Mouse (Mus musculus) neural tube, embryonic 14.5 days (tissue): ENCODE data around the gene Fuca1. TPM values are rescaled to one million over a fixed set of nuclear protein-coding genes. Genes with fewer than 3 reads are reported as not detected.

ENCODE experiments used
- ATAC-seq: fragments of 200-750 bp; cut with Nextera tagmentation; 2 replicates; pipeline ENCODE4 v1.8.0; 2017; ENCODE audit warnings: low read depth, mild to moderate bottlenecking, moderate TSS enrichment, moderate library complexity
- H3K27ac ChIP-seq: fragments of 300-500 bp; sonication (generic); 2 replicates; pipeline ENCODE4 v1.5.1; 2014; ENCODE audit warnings: low read depth, mild to moderate bottlenecking, control low read depth, low read length, moderate library complexity, mixed read lengths
- H3K27me3 ChIP-seq: fragments of 300-500 bp; sonication (generic); 2 replicates; pipeline ENCODE4 v1.6.1; 2014; ENCODE audit warnings: low read length; ENCODE audit not compliant: control insufficient read depth, insufficient read depth
- H3K36me3 ChIP-seq: fragments of 300-500 bp; sonication (generic); 2 replicates; pipeline ENCODE4 v1.6.1; 2014; ENCODE audit warnings: low read length, mixed read lengths; ENCODE audit not compliant: control insufficient read depth, insufficient read depth
- H3K4me1 ChIP-seq: fragments of 300-500 bp; sonication (generic); 2 replicates; pipeline ENCODE4 v1.6.1; 2014; ENCODE audit warnings: low read length; ENCODE audit not compliant: control insufficient read depth, insufficient read depth
- H3K4me2 ChIP-seq: fragments of 300-500 bp; sonication (generic); 2 replicates; pipeline ENCODE4 v1.6.1; 2014; ENCODE audit warnings: mild to moderate bottlenecking, low read depth, low read length, control low read depth
- H3K4me3 ChIP-seq: fragments of 300-500 bp; sonication (generic); 2 replicates; pipeline ENCODE4 v1.5.1; 2014; ENCODE audit warnings: low read depth, low read length, control low read depth, mixed read lengths
- H3K9ac ChIP-seq: fragments of 300-500 bp; sonication (generic); replicated peaks from 2 replicates; pipeline ENCODE4 v1.6.1; 2014; ENCODE audit warnings: low read depth, mild to moderate bottlenecking, control low read depth, low read length, mixed read lengths
- H3K9me3 ChIP-seq: fragments of 300-500 bp; sonication (generic); 2 replicates; pipeline ENCODE4 v1.6.1; 2016; ENCODE audit warnings: low read length; ENCODE audit not compliant: control insufficient read depth
- WGBS: fragments of 180-500 bp; shearing (Covaris S2); extraction: QIAGEN DNeasy Blood & Tissue Kit; methylation state at CpG from one replicate; pipeline ENCODE4 v1.1.7; 2014; 5-methylcytosine and 5-hydroxymethylcytosine counted together
- polyA plus RNA-seq: library from polyadenylated mRNA; unstranded; fragments of >200 nt; fragmentation: Nextera tagmentation; extraction: Ambion mirVana; gene quantifications from 2 replicates; pipeline ENCODE4 v1.2.1, GENCODE M21; 2014

Fuca1 gene
- polyA plus RNA-seq, 1 experiment from 2014 or later, result 70.6 TPM

- no peak overlapping the region for H3K9ac ChIP-seq
- ATAC-seq, result no peak
- H3K4me2 ChIP-seq, result no peak overlapping the region
- no peaks in the 10 kb centered on the region for H3K9me3 ChIP-seq
- H3K4me3 ChIP-seq, result no peak overlapping the region
- peaks cover 2% of the 10 kb centered on the region for H3K4me1 ChIP-seq
- H3K36me3 ChIP-seq, result peaks cover 2% of the 10 kb centered on the region
- 96% methylated on average over 3 of the region's 3 CpGs for WGBS
- H3K27ac ChIP-seq, result no peak overlapping the region
- H3K27me3 ChIP-seq, result no peaks in the 10 kb centered on the region
Observed at GRCm38 (mm10) chr4:135926861-135927260, 6.3 kb downstream of the Fuca1 start.

GRCm38 (mm10) chr4:135928376-135928775, 7.8 kb downstream of the Fuca1 start:
- H3K4me2 ChIP-seq, result no peak overlapping the region
- no peak overlapping the region for H3K9ac ChIP-seq
- no peak for ATAC-seq
- H3K27ac ChIP-seq, result no peak overlapping the region
- H3K27me3 ChIP-seq, result no peaks in the 10 kb centered on the region
- no peaks in the 10 kb centered on the region for H3K9me3 ChIP-seq
- no peaks in the 10 kb centered on the region for H3K4me1 ChIP-seq
- no peak overlapping the region for H3K4me3 ChIP-seq
- H3K36me3 ChIP-seq, result peaks cover 2% of the 10 kb centered on the region
- 83% methylated on average over 9 of the region's 9 CpGs for WGBS

- ATAC-seq, result no peak
- Histone ChIP-seq H3K9ac (no peak overlapping the region), H3K9me3 (no peaks in the 10 kb centered on the region), H3K27me3 (no peaks in the 10 kb centered on the region), H3K4me3 (no peak overlapping the region), H3K4me1 (no peaks in the 10 kb centered on the region), H3K4me2 (no peak overlapping the region), H3K36me3 (peaks cover 7% of the 10 kb centered on the region), H3K27ac (no peak overlapping the region)
- WGBS, result 90% methylated on average over 5 of the region's 5 CpGs
Observed at GRCm38 (mm10) chr4:135929405-135929804, 8.9 kb downstream of the Fuca1 start.

GRCm38 (mm10) chr4:135929828-135930227, 9.3 kb downstream of the Fuca1 start:
- Histone ChIP-seq H3K4me3 (no peak overlapping the region), H3K36me3 (peaks cover 7% of the 10 kb centered on the region), H3K9me3 (no peaks in the 10 kb centered on the region), H3K27ac (no peak overlapping the region), H3K9ac (no peak overlapping the region), H3K4me2 (no peak overlapping the region), H3K27me3 (no peaks in the 10 kb centered on the region), H3K4me1 (no peaks in the 10 kb centered on the region)
- 96% methylated on average over 9 of the region's 9 CpGs for WGBS
- no peak for ATAC-seq

- Histone ChIP-seq H3K4me1 (no peaks in the 10 kb centered on the region), H3K27me3 (no peaks in the 10 kb centered on the region), H3K27ac (no peak overlapping the region), H3K9me3 (no peaks in the 10 kb centered on the region), H3K4me3 (no peak overlapping the region), H3K36me3 (peaks cover 7% of the 10 kb centered on the region), H3K4me2 (no peak overlapping the region), H3K9ac (no peak overlapping the region)
- ATAC-seq, result no peak
- 94% methylated on average over 8 of the region's 8 CpGs for WGBS
Observed at GRCm38 (mm10) chr4:135930239-135930638, 9.7 kb downstream of the Fuca1 start.

GRCm38 (mm10) chr4:135931832-135932231, 11.3 kb downstream of the Fuca1 start:
- Histone ChIP-seq H3K4me3 (no peak overlapping the region), H3K36me3 (peaks cover 7% of the 10 kb centered on the region), H3K27me3 (no peaks in the 10 kb centered on the region), H3K27ac (no peak overlapping the region), H3K4me2 (no peak overlapping the region), H3K9ac (no peak overlapping the region), H3K4me1 (no peaks in the 10 kb centered on the region), H3K9me3 (no peaks in the 10 kb centered on the region)
- 63% methylated on average over 5 of the region's 5 CpGs for WGBS
- ATAC-seq, result no peak

GRCm38 (mm10) chr4:135934708-135935500, 14.4 kb downstream of the Fuca1 start:
- Histone ChIP-seq H3K9me3 (no peaks in the 10 kb centered on the region), H3K4me1 (no peaks in the 10 kb centered on the region), H3K27me3 (no peaks in the 10 kb centered on the region), H3K4me2 (no peak overlapping the region), H3K9ac (no peak overlapping the region), H3K27ac (no peak overlapping the region), H3K4me3 (no peak overlapping the region), H3K36me3 (peaks cover 10% of the 10 kb centered on the region)
- no peak for ATAC-seq
- WGBS, result 57% methylated on average over 12 of the region's 12 CpGs

GRCm38 (mm10) chr4:135935502-135935901, 15.0 kb downstream of the Fuca1 start:
- no peak for ATAC-seq
- Histone ChIP-seq H3K27me3 (no peaks in the 10 kb centered on the region), H3K4me1 (no peaks in the 10 kb centered on the region), H3K36me3 (peaks cover 13% of the 10 kb centered on the region), H3K9me3 (no peaks in the 10 kb centered on the region), H3K27ac (no peak overlapping the region), H3K4me3 (no peak overlapping the region), H3K4me2 (no peak overlapping the region), H3K9ac (no peak overlapping the region)
- WGBS, result 81% methylated on average over 5 of the region's 5 CpGs

GRCm38 (mm10) chr4:135938858-135939257, 18.3 kb downstream of the Fuca1 start:
- no peak for ATAC-seq
- Histone ChIP-seq H3K27ac (no peak overlapping the region), H3K9ac (no peak overlapping the region), H3K9me3 (no peaks in the 10 kb centered on the region), H3K36me3 (peaks cover 12% of the 10 kb centered on the region), H3K4me1 (no peaks in the 10 kb centered on the region), H3K4me3 (no peak overlapping the region), H3K4me2 (no peak overlapping the region), H3K27me3 (no peaks in the 10 kb centered on the region)
- WGBS, result 80% methylated on average over 7 of the region's 7 CpGs
